Mouse (Mus musculus) stomach, embryonic 14.5 days (tissue): ENCODE results near the gene Ctxn1. TPM values are rescaled to one million over a fixed set of nuclear protein-coding genes. Genes with fewer than 3 reads are reported as not detected.

Source experiments
- ATAC-seq: fragments of 200-750 bp; cut with Nextera tagmentation; 2 replicates; pipeline ENCODE4 v1.8.0; 2017; ENCODE audit warnings: low read depth, moderate TSS enrichment; ENCODE audit not compliant: insufficient number of reproducible peaks, insufficient read depth, low FRiP score
- H3K27ac ChIP-seq: fragments of 300-500 bp; sonication (generic); 2 replicates; pipeline ENCODE4 v1.5.1; 2014; ENCODE audit warnings: mild to moderate bottlenecking, low read length, moderate library complexity, mixed read lengths
- H3K27me3 ChIP-seq: fragments of 300-500 bp; sonication (generic); 2 replicates; pipeline ENCODE4 v1.6.1; 2014; ENCODE audit warnings: low read length, control low read depth, mixed read lengths; ENCODE audit not compliant: control insufficient read depth, insufficient read depth
- H3K36me3 ChIP-seq: fragments of 300-500 bp; sonication (generic); 2 replicates; pipeline ENCODE4 v1.6.1; 2014; ENCODE audit warnings: mild to moderate bottlenecking, control low read depth, low read length, moderate library complexity, mixed read lengths; ENCODE audit not compliant: control insufficient read depth, insufficient read depth
- H3K4me1 ChIP-seq: fragments of 300-500 bp; sonication (generic); 2 replicates; pipeline ENCODE4 v1.6.1; 2014; ENCODE audit warnings: low read length, control low read depth, mixed read lengths; ENCODE audit not compliant: control insufficient read depth, insufficient read depth
- H3K4me2 ChIP-seq: fragments of 300-500 bp; sonication (generic); replicated peaks from 2 replicates; pipeline ENCODE4 v1.6.1; 2014; ENCODE audit warnings: low read depth, low read length, control low read depth
- H3K4me3 ChIP-seq: fragments of 300-500 bp; sonication (generic); 2 replicates; pipeline ENCODE4 v1.5.1; 2014; ENCODE audit warnings: low read depth, low read length, control low read depth
- H3K9ac ChIP-seq: fragments of 300-500 bp; sonication (generic); replicated peaks from 2 replicates; pipeline ENCODE4 v1.6.1; 2014; ENCODE audit warnings: low read depth, mild to moderate bottlenecking, control low read depth, low read length, moderate library complexity, mixed read lengths
- H3K9me3 ChIP-seq: fragments of 300-500 bp; sonication (generic); 2 replicates; pipeline ENCODE4 v1.6.1; 2016; ENCODE audit warnings: low read depth, low read length, control low read depth; ENCODE audit not compliant: control insufficient read depth
- WGBS: fragments of 180-500 bp; shearing (Covaris S2); extraction: QIAGEN DNeasy Blood & Tissue Kit; methylation state at CpG from one replicate; pipeline ENCODE4 v1.1.7; 2014; 5-methylcytosine and 5-hydroxymethylcytosine counted together
- polyA plus RNA-seq: library from polyadenylated mRNA; unstranded; fragments of >200 nt; fragmentation: Nextera tagmentation; extraction: Ambion mirVana; gene quantifications from 2 replicates; pipeline ENCODE4 v1.2.1, GENCODE M21; 2014

Ctxn1 gene
- polyA plus RNA-seq, 1 experiment from 2014 or later: 87.4 TPM

DNA sequence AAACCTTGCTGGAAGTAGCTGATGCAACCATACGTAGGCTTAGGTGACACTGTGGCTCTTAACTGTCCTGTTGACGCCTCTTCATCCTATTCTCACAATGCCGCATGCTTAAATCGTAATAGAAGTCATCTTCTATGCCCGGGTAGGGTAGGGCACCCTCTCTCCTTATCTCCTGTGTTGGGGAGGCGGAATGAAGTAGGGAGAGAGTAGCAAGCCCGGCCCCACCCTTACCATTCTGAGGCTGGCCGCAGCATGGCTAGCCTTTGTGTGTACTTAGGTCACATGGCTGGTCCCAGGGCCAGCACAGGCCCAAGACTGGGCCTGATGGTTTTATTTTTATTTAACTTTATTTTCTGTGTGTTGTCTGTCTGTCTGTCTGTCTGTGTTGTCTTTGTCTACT, 11.8 kb downstream of the Ctxn1 start:
- WGBS: 88% methylated on average over 8 of the region's 8 CpGs
- H3K27me3 ChIP-seq: no peaks in the 10 kb centered on the region
- no peak overlapping the region for H3K27ac ChIP-seq
- peaks cover 3% of the 10 kb centered on the region; the same call in 1 of the 2 replicates for H3K4me1 ChIP-seq
- H3K9me3 ChIP-seq: no peaks in the 10 kb centered on the region
- H3K9ac ChIP-seq: no peak overlapping the region
- H3K4me2 ChIP-seq: no peak overlapping the region
- peaks cover 62% of the 10 kb centered on the region for H3K36me3 ChIP-seq
- ATAC-seq: no peak
- H3K4me3 ChIP-seq: no peak overlapping the region

DNA sequence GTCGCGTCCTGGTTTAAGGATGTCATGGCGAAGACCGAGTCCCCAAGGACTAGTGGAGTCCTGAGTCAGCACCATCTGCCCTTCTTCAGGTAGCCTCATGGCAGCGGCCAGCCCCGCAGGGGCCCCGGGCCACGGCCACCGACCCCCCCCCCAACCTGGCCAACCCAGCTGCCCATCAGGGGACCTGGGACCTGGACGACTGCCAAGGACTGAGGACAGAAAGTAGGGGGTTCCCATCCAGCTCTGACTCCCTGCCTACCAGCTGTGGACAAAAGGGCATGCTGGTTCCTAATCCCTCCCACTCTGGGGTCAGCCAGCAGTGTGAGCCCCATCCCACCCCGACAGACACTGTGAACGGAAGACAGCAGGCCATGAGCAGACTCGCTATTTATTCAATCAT, 13.3 kb downstream of the Ctxn1 start:
- ATAC-seq: no peak
- Histone ChIP-seq H3K9me3 (no peaks in the 10 kb centered on the region), H3K4me1 (peaks cover 2% of the 10 kb centered on the region; the same call in 1 of the 2 replicates), H3K36me3 (peaks cover 68% of the 10 kb centered on the region), H3K27ac (no peak overlapping the region), H3K4me2 (no peak overlapping the region), H3K4me3 (no peak overlapping the region), H3K9ac (no peak overlapping the region), H3K27me3 (no peaks in the 10 kb centered on the region)
- 87% methylated on average over 13 of the region's 13 CpGs for WGBS

DNA sequence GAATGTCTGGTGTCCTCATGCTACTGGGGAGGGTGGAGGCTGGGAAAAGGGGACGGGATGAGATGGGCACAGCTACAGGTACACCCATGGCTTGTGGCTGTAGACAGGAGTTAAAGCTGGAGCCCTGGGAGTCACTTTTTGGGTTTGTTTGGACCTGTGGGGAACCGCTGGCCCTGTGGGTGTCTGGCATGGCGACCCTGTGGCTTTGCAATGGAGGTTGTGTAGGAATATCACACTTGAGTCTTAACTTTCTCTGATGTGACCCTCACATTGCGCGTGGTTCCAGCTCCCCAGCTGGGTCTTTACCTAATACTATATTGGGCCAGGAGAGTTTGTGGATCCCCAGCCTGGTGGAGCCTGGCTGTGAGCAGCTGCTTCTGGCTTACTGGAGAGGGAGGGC, 14.0 kb downstream of the Ctxn1 start:
- no peak overlapping the region for H3K9ac ChIP-seq
- peaks cover 68% of the 10 kb centered on the region for H3K36me3 ChIP-seq
- no peaks in the 10 kb centered on the region for H3K9me3 ChIP-seq
- no peak overlapping the region for H3K27ac ChIP-seq
- ATAC-seq: no peak
- 89% methylated on average over 5 of the region's 5 CpGs for WGBS
- H3K27me3 ChIP-seq: no peaks in the 10 kb centered on the region
- H3K4me2 ChIP-seq: no peak overlapping the region
- H3K4me1 ChIP-seq: peaks cover 3% of the 10 kb centered on the region
- no peak overlapping the region for H3K4me3 ChIP-seq

DNA sequence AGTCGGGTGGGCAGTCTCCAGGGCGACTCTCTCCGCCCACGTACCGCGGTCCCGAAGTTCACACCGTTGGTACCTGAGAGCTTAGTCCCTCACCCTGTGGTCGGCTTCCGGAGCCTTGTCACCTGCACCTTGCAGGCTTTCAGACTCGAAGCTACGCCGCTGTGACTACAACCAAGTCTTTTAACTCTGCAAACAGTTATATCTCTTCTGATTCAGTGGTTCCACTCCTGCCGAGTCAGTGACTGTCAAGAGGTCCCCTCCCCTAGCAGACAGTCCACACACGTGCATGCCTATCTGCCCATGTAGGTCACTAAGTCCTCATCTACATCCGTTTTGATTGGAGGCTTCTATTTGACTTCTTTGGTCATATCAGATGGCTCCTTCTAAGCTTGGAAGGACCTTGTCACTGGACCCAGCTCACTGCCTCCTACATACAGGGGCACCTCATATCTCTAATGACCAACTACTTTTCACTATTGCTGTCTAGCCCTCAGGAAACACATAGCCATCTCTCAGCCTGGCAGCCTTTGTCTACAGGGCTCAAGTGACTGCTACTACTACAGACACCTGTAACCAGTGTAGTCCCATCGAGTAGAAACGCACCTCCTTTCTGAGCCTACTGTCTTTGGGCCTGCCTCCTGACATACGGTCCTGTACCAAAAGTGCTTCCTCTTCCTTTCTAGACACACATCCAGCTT, 19.7 kb downstream of the Ctxn1 start:
- ATAC-seq: peak; percentile 24
- peaks cover 23% of the 10 kb centered on the region for H3K36me3 ChIP-seq
- no peaks in the 10 kb centered on the region for H3K9me3 ChIP-seq
- H3K4me3 ChIP-seq: peak overlapping the region; percentile 74
- no peaks in the 10 kb centered on the region for H3K27me3 ChIP-seq
- H3K4me1 ChIP-seq: peaks cover 17% of the 10 kb centered on the region
- peak overlapping the region; percentile 80 for H3K27ac ChIP-seq
- peak overlapping the region; percentile 76 for H3K4me2 ChIP-seq
- H3K9ac ChIP-seq: peak overlapping the region; percentile 56
- 11% methylated on average over 19 of the region's 19 CpGs for WGBS

DNA sequence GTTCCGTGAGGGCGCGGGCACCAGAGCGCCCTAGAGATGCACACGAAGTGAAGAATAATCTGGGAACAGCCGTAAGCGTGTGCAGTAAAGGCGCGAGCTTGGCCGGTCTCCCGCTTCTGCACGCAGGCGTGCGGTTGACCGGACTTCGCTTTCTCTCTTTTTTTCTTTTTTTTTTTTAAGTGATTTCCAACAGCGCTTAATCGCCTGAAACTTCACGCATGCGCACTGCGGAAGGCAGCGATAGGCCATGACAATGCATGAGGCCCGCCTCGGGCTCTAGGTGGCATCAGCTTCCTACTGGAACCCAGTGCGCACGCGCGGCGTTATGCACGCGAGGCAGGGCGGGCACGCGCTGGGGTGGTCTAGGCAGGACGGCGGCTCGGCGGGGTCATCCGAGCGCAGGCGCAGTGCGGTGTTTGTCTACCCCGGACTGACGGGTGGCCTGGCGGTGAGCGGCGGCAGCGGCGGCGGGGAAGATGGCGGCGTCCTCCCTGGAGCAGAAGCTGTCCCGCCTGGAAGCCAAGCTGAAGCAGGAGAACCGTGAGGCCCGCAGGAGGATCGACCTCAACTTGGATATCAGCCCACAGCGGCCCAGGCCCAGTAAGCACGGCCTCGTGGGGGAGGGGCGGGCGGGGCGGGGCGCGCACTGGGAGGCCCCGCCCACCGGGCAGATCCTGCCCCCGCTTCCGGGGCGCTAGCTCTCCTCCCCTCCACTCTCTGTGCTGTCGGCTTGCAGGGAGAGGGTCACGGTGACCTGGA, 20.5 kb downstream of the Ctxn1 start, which contains the start of the genes Map2k7 and Gm49320:
TSS of gene Map2k7 (plus strand) at position 307 of the 759 bp plus-strand sequence.
TSS of gene Gm49320 (plus strand) at position 432 of the 759 bp plus-strand sequence.
- Histone ChIP-seq H3K9me3 (no peaks in the 10 kb centered on the region), H3K4me3 (peak within 1 kb of the TSS; percentile 74), H3K9ac (peak within 1 kb of the TSS; percentile 60), H3K27me3 (no peaks in the 10 kb centered on the region), H3K4me1 (peaks cover 17% of the 10 kb centered on the region), H3K27ac (peak within 1 kb of the TSS; percentile 97), H3K4me2 (peak within 1 kb of the TSS; percentile 76), H3K36me3 (peaks cover 16% of the 10 kb centered on the region)
- ATAC-seq: peak; percentile 95
- WGBS: under 1% methylated on average over 67 of the region's 71 CpGs

DNA sequence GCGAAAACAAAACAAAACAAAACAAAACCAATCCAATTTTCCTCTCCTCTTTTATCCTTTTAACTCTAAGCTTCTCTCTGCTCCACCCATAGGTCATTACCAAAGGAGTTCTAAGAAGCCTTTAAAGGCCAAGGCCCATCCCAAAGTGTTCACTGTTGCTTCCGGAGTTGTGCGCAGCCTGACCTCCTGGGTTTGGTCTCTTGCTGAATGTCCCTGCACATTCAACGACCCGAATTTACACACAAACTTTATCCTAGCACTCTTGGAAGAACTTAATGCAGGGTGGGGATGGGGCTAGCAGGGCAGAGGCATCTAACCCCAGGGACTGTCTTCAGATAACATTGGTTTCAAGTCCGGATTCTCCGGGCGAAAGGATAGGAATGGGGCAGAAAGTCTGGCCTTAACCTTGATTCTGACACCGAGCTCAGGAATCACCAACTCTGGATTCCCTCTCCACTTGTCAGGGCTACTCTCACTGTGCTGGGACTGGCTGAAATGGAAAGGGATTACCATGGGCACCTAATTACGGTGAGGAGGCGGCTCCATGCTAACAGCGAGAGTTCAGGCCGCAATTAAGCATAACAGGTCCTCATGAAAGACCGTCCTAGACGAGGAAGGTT, 21.1 kb downstream of the Ctxn1 start:
- Histone ChIP-seq H3K9ac (peak overlapping the region; percentile 60), H3K4me3 (peak overlapping the region; percentile 74), H3K36me3 (peaks cover 9% of the 10 kb centered on the region; the same call in 1 of the 2 replicates), H3K4me2 (peak overlapping the region; percentile 70), H3K4me1 (peaks cover 17% of the 10 kb centered on the region), H3K27me3 (no peaks in the 10 kb centered on the region), H3K9me3 (no peaks in the 10 kb centered on the region), H3K27ac (peak overlapping the region; percentile 97)
- WGBS: 17% methylated on average over 15 of the region's 15 CpGs
- ATAC-seq: no peak

DNA sequence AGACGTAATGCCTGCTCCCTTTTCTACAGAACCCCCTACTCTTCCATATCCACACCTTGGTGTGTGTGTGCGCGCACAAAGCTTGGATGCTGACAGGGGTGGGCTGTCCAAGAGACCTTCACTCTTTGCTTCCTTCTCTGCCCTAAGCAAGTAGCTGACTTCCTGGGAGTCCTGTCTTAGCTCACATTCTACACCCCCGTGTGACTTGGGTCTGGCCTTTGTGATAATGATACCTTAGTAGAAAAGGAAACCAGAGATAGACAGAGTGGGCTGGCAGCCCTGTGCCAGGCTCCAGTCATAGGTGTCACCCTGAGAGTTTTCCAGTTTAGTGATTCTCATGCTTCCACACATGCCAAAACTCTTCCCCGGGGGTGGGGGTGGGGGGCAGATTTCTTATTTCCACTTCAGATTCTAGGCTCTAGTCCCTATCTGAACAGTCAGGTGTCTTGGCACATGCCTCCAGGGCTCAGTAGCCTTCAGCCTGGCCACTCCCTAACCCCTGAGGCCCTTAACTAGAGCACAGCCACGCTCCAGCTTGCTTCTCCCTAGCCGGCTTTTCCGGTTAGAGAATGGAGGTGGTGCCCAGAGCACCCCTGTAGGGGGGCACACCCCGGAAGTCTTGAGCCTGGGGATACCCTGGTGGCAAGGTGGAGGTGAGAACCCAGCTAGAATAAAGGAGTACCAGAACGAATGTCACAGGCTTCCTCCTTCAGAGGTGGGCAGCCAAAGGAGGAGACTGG, 28.3 kb downstream of the Ctxn1 start:
- H3K4me1 ChIP-seq: no peaks in the 10 kb centered on the region
- peak; percentile 60; the same call in 1 of the 2 replicates for ATAC-seq
- H3K4me2 ChIP-seq: no peak overlapping the region
- no peaks in the 10 kb centered on the region for H3K27me3 ChIP-seq
- no peak overlapping the region for H3K27ac ChIP-seq
- H3K36me3 ChIP-seq: no peaks in the 10 kb centered on the region
- no peak overlapping the region for H3K9ac ChIP-seq
- H3K9me3 ChIP-seq: no peaks in the 10 kb centered on the region
- no peak overlapping the region for H3K4me3 ChIP-seq
- 56% methylated on average over 10 of the region's 10 CpGs for WGBS

DNA sequence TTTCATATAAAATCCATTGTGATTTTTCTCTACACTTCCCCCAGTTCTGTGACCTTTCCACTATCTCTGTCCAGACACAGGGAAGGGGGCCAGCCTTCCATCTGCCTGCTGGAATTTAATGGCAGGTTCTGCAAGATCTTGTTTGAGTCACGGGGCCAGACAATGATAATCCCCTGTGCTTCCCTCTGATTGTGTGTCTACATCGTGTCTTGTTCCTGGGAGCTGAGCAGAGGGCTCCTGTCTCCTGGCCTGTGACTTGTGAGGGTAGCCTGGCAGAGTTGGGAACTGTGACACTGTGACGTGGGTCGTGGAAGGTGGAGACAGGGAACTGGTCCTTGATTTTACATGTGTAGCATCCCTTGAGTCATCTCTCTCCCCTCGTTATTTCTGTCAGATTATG, 29.3 kb downstream of the Ctxn1 start:
- Histone ChIP-seq H3K27ac (no peak overlapping the region), H3K9me3 (no peaks in the 10 kb centered on the region), H3K4me1 (no peaks in the 10 kb centered on the region), H3K9ac (no peak overlapping the region), H3K4me3 (no peak overlapping the region), H3K4me2 (no peak overlapping the region), H3K36me3 (no peaks in the 10 kb centered on the region), H3K27me3 (no peaks in the 10 kb centered on the region)
- ATAC-seq: no peak
- 67% methylated on average over 5 of the region's 5 CpGs for WGBS
